Mouse (Mus musculus) mesoderm, embryonic 11.5 days (tissue): ENCODE results near the gene Cntrob.
"Not testable (repeated sequence)": the region's sequence is repeated elsewhere in the genome, so short reads cannot be mapped to it uniquely, and the experiment has no call there.

Source experiments
- DNase-seq: peaks from one replicate; pipeline ENCODE4 v3.0.0-alpha.2; 2012; ENCODE audit warnings: low read depth, low spot score

Cntrob gene

DNA sequence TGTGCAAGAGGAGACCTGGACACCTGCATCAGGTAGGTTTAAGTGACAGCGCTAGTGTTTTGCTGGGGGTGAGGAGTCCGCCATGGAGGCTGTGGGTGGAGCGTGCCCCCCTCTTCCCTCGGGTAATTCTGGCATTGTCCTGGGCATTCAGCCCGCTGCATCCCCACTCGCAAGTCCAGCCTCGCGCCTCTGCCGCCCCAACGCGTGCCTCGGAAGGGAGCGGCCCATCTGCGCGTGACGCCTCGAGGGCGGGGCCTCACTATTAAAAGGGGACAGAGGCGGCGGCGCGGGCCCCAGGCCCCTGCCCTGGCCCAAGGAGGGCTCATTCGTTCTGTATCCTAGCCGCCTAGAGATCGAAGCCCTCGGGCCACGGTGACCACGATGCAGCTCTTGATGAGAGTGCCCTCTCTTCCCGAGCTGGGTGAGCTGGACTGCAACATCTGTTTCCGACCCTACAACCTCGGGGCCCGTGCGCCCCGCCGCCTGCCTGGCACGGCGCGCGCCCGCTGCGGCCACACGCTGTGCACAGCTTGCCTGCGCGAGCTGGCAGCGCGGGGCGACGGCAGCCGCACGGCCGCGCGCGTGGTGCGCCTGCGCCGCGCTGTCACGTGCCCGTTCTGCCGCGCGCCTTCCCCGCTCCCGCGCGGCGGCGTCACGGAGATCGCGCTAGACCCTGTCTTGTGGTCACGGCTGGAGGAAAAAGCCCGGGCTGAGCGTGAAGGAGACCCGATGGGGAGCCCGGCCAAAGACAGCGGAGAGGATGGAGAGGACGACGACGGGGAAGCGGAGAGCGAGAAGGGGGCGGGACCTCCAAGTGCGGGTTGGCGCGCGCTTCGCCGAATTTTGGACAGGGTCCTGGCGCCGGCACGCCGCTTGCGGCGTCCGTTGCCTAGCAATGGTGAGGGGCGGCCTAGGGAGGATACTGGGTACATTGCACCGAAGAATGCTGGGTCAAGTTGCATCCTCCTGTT lies 16.9 kb upstream of the Cntrob start, which contains the start of gene Rnf227:
Rnf227 (plus strand) TSS at position 301 of the 971 bp plus-strand sequence.
- DNase-seq = peak; percentile 84

DNA sequence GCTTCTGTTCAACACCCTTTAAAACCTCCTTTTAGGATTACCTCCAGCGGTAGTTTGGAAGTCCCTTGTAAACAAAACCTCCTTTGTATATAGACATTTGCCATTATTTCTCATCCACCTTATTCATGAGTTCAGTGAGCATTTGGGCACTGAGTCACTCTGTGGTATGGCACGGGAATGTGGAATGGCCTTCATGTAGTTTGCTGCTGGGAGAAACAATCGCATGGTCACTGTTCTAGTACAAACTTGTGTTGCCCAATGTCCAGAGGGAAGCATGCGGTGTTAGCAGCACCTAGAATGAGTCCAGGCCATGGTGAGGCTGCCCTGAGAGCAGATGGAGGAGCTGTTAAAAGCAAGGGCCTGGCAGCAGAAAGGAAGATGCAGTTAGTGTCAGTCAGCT lies 11.2 kb upstream of the Cntrob start:
- no peak for DNase-seq

DNA sequence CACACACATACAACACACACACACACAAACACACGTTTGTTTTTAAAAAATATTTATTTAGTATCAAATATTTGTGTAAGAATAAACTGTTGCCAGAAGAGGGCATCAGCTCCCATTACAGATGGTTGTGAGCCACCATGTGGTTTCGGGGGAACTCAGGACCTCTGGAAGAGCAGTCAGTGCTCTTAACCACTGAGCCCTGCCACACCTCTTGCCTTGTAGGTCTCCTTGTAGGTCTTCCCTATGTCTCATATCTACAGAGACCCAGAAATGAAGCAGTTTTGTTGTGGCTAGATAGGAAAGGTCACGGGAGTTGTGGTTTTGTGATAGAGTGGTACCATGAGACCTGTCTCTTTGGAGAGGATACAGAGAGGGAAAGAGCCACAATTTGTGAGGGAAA lies 10.3 kb upstream of the Cntrob start:
- no peak for DNase-seq

DNA sequence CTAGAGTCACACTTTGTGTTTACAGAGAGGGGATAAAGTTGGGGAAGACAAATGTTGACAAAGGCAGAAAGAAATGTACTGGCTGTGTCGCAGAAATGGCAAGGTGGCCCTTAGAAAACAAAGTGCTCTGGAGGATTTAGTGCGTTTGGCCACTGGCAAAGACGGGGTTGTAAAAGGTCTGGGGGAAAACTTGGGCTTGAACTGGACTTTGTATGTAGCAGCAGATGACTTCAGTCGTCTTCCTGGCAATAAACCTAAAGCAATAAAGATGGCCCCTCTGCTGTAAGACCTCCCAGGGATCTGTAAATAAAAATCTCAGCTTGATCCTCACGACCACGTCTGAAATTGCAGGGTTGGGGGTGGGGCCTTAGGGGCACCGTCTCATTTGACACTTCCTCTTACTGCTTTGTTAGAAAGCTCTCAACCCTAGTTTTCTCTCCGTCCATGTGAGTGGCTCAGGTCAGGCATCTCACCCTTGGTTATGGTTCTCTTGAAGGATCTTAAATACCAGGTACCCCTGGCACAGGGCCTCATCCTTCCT lies 9.2 kb upstream of the Cntrob start:
- no peak for DNase-seq

DNA sequence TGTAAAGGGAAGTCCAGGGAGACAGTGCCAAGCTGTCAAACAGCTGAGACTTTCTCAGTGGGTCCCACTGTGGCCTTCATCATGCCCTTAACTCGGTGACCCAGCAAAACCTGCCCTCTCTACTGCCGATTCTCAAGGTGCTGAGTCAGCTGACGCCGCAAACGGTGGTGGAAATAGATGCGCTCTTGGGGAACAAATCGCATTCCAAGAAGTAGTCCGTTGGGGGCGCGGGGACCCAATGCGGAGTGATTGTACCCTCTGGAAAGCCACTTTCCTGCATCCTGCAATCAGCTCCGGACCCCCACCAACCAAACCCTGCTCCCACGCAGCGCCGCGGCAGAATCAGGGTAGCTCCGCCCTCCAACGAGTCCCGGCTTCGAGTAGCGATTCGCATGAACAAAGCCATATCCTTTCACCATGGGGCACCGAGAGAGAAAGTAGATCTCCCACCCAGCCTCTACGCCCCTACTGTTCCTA lies 8.4 kb upstream of the Cntrob start:
- peak; percentile 80 for DNase-seq

DNA sequence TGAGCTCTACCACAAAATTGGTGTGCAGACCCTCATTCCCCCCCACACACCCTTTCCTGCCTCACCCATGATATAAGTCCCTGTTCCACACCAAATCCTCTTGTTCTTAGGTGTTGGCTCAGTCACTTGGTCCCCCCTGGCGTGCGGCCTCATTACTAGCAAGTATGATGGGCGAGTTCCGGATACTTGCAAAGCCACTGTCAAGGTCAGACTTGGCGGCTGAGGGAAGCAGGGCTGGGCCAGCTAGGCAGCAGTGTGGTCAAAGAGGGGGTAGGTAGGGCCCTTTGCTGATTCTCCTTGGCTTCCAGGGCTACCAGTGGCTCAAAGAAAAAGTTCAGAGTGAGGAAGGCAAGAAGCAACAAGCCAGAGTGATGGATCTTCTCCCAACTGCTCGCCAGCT lies 7.6 kb upstream of the Cntrob start:
- no peak for DNase-seq

DNA sequence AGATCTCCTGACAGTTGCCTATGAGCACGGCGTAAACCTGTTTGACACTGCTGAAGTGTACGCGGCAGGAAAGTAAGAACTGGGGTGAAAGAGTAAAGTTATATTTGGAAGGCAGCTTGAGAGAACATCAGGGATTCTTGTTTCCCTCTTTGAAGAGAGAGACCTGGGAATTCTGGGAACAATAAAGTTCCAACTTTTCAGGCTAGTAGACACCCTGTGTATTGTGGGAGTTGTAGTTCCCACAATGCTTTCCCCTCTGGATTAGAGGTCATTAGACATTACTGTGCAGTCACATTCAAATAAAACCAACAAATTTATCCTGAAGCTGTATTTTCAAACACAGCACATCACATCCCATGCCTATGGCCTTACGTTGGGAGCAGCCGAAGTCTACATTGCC lies 4.9 kb upstream of the Cntrob start:
- DNase-seq = no peak

DNA sequence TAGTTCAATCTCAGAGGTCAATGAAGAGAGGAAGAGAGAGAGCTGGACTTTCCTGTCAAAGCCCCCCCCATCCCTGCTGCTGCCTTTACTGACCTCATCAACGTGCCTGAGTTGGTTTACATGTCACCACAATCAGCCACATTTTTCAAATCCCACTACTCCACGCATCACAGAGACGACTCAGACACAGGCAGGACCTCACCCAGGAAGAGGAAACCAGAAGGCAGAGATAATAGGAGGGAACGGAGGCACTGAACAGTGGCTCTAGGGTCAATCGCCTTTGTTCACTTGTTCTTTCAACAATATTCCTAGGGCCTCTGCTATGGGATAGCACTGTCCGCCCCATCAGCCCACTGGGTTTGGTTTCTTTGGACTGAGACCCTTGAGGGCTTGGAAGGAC lies 4.1 kb upstream of the Cntrob start:
- DNase-seq = no peak

DNA sequence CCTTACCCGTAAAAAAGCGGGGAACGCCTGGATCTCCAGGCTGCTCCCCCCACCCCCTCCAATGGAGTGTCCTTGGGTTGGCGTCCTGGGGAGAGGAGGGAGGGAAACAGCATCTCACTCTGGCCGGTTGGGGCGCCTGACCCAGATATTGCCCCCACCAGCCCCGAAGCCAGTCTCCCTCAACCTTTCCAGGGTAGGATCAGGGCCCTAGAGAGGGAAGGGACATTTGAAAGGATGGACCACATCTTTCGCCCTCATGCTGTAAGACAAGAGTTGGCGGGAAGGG lies 3.5 kb upstream of the Cntrob start:
- no peak for DNase-seq

DNA sequence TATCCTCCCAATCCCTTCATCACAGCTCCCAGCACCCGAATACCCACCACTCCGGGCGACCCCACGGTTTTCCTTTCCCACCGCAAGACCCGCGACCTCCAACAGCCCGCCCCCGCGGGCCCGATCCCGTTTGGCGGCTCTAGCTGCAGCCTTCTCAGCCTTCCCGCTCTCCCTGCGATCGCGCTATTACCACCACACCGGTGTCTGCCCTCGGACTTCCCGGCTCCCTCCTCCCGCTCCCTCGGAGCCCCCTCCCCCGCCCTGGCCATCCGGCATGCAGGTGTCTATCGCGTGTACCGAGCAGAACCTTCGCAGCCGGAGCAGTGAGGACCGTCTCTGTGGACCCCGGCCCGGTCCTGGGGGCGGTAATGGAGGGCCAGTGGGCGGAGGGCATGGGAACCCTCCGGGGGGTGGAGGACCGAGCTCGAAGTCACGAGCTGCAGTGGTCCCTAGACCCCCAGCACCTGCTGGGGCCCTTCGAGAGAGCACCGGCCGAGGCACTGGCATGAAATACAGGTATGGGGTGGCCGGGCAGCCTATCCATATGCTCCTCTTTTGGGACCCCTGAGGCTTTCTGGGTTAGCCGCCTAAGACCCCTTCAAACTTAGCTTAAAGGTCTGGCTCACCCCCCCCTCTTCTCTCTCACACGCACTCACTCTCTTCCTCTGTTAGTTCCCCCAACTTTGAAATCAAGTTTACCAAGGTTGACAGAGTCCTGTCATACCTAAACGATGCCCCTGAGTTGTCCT lies 3.0 kb upstream of the Cntrob start:
- DNase-seq = peak; percentile 21

DNA sequence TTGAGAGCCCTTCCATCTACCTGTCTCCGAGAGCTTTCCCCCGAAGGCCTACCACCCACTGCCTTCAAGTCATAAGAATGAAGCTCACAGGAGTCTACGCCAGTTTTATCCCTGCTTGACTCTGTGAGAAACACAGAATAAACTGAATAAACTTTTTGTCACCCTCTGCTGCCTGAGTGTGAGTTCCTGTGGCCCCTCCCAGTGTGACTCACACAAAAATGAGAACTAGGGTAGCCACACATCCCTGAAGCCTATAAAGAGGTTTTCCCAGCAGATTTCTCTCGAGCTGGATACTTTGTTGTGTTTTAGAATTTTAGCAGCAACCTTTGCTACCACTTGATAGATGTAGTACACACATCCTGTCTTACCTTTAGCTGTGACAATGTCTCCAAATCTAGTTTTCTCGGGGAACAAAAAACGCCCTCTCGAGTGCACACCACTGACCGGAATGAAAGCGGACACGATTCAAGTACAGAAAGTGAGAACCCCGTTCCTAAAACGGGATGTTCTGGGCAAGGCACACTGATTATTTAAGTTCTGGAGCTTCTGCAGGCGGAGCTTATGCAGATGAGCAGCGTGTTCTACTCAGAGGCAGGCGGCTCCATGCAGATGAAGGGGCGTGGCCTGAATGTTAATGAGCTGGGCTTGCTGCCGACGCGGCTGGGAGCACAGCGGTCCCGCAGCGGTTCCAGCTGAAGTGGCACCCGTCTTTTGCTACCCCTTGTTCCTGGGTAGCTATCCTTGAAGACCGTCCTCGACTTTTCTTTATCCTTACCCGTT lies 2.2 kb upstream of the Cntrob start, which contains the start of gene Kcnab3:
Kcnab3 (plus strand) TSS at position 631 of the 780 bp plus-strand sequence.
- DNase-seq = peak; percentile 80

DNA sequence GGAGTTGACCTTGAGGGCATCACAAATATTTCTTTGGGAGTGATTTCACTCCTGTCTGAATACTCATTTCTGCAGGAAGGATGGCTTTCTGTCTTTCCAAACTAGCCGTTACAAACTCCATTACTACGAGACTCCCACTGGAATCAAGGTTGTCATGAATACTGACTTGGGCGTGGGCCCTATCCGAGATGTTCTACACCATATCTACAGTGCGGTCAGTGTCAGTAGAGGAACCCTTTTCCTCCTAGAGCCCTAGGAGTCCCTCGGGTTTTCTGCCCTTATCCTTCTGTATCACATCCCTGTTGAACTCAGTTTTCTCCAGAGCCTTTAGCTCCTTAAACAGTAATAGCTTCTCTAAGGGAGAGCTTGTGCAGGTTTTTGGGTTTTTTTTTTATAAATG lies 1.2 kb upstream of the Cntrob start:
- no peak for DNase-seq

DNA sequence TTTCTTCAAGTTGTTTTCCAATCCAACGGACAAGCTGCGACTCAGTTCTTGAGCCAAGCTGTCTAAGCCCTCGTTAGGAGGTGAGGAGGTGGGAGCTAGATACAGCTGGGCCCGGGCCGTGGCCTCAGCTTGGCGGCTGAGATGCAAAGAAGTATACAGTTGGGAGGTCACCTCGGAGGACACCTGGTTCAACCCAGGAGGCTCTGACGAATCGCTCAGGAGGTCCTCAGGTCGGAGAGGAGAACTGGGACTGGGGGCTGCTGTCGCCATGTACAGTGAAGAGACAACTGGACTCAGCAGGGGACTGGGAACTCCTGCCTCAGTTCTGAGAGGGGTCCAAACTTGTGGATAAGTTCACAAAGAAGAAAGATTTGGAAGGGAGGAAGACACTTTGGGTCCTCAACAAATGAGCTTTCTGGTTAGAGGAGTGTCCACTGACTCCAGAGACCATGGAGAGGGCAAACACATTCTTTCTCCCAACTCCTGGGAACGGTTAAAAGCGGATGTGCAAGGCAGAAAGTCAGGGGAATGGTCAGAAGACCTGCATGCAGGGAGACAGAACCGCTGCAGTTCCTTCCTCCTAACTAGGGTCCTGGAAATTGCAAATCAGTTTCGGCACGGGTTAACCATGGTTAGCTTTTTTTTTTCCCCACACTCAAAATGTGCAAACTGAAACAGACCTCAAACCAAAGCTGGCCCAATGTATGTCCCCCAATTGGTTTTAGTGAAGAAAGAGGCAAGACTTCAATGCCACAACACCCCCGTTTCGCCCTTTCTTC lies 693 bp downstream of the Cntrob start:
- DNase-seq = no peak

DNA sequence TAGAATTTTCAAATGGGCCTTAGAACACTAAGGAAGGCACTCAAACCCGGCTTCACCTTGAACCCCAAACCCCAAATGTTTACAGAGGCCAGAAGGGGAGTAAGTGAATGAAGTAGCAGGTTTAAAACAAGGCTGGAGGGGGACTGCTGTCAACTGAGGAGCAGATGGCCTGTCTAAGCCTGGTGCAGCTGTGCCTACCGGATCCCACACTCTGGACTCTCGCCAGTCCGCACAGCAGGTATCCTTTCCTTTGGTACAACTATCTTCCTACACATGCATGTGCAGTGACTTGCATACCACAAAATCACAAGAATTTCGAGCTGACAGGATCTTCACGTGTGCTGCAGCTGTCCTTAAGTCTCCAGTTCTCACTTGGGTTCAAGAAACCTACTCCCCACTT lies 1.6 kb downstream of the Cntrob start:
- no peak for DNase-seq

DNA sequence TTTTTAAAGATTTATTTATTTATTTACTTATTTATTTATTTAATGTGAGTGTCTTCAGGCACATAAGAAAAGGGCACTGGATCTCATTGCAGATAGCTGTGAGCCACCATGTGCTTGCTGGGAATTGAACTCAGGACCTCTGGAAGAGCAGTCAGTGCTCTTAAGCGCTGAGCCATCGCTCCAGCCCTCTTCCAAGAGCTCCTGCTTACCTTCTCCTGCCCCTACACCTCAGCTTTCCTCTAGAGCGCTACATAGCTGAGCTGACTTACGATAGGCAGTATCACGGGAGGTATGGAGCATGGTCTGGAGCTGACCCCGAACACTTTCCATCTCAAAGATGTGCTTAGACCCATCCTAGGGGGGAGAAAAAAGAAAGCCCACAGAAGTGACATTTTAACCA lies 2.0 kb downstream of the Cntrob start:
- no peak for DNase-seq

DNA sequence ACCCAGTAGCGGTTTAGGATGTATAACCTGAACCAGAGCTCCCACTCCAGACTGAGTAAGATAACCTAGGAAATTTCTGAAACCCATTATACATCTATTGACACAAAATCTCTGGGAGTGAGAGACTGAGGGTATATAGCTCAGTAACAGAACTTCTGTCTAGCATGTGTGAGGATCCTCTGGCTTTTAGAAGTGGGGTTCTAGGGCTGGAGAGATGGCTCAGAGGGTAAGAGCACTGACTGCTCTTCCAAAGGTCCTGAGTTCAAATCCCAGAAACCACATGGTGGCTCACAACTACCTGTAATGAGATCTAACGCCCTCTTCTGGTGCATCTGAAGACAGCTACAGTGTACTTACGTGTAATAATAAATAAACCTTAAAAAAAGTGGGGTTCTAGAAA lies 5.6 kb downstream of the Cntrob start:
- not testable (repeated sequence) for DNase-seq

DNA sequence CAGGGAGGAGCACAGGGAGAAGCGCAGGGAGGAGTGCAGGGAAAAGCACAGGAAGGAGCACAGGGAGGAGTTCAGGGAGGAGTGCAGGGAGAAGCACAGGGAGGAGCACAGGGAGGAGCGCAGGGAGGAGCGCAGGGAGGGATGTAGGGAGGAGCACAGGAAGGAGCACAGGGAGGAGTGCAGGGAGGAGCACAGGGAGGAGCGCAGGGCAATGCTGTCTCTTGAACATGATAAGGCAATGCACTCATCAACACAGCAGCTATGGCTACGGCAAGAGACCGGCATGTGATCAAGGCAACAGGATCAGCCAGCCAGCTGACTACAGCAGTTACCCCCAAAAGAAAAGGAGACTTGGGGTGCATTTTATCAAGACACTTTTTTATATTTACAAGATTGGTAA lies 7.2 kb downstream of the Cntrob start:
- DNase-seq = no peak

DNA sequence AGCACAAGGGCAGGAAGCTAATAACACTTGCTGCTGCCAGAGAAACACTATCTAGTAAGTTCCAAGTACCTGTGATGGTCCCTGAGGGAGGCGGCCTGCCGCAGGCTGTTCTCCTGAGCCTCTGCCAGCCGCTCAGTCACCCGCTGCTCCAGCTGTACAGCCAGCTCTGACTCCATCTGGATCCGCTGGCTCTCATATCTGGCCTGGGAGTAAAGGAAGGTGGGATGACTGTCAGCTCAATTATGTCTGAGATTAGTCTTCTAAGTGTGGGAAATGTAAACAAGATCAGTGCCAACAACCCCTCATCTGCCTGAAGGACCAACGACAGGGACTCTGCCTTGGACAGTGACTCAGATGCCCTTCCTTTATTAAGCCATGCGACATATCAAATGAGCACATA lies 12.3 kb downstream of the Cntrob start:
- no peak for DNase-seq

DNA sequence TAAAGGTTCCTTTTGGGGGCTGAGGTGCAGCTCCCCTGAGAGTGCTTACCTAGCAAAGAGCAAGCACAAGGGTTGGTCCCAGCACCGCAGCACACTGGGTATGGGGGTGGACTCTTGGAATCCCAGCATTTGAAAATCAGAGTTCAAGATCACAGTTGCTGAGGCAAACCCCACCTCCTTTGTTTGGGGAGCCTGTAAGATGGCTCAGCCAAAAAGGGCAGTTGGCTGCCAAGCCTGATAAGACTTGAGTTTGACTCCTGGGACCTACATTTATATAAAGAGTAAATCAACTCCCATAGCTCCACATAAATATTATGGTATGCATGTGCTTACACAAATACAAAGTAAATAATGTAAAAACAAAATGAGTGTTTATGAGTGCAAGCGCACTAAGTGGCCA lies 17.5 kb downstream of the Cntrob start:
- DNase-seq = no peak

DNA sequence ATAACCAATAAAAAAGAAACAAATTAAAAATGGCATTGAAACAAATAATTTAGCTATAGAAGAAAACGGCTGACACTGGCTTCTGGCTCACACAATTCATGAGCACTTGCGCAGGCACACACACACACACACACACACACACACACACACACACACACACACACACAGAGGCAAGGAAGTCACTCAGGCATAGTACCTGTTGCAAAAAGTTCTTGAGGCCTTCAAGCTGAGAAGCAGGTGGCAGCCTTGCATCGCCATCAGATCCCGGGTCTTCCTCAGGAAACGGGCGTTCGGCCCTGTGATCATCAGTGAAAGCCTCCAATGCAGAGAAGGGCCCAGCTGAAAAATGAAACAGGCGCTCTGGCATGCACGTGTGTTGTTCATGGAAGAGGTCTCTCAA lies 18.3 kb downstream of the Cntrob start:
- DNase-seq = no peak

DNA sequence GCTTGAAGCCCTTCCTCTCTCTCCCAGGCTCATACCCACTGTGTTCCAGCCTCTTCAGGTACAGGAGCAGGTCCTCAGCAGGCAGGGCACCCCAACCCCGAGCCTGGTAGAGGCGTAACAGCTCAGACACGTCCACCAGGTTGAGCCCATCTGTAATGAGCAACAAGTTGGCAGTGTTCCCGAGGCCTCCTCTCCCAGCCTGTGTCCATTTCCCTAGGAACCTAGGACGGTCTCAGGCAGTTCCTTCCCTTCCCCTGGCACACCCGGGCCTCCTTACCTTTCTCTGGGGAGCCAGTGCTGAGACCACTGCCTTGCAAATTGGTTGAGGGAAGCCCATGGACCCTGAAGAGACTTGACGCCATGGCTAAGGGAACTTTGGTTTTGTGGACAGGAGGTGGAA lies 20.8 kb downstream of the Cntrob start:
- no peak for DNase-seq
